Mouse (Mus musculus) left cerebral cortex, postnatal 10 days (tissue): ENCODE results near the gene Lpar6. TPM values are rescaled to one million over a fixed set of nuclear protein-coding genes. Genes with fewer than 3 reads are reported as not detected.

Experiments used
- DNase-seq, 2 experiments: peaks; one replicate each; pipeline ENCODE4 v3.0.0; 2021 to 2022; ENCODE audit warnings: low spot score in 2 of 2, mixed read lengths in 1 of 2; ENCODE audit errors: extremely low spot score in 1 of 2
- intact Hi-C: fragments of 180-260 bp; cut with DNase I; formaldehyde crosslinking; loops from one replicate; pipeline ENCODE4 v1.15.1; 2025
- microRNA-seq: library from miRNA; unstranded; fragments of <30 nt; microRNA quantifications from one replicate; pipeline ENCODE4 v1.2.0, GENCODE M21; 2022
- total RNA-seq, 2 experiments: library from RNA; stranded (reverse); gene quantifications; 2 replicates each; pipeline ENCODE4 v1.2.3; 2021

Gene Lpar6
- total RNA-seq, 2 experiments from 2014 or later = 1.3 to 1.5 TPM

GRCm38 (mm10) chr14:73253453-73254251, 16.0 kb downstream of the Lpar6 start:
- DNase-seq = no peak
- intact Hi-C loops = no loop called here

- intact Hi-C loops = no loop called here
- DNase-seq = no peak
Observed at GRCm38 (mm10) chr14:73254412-73254811, 16.7 kb downstream of the Lpar6 start.

GRCm38 (mm10) chr14:73255426-73255970, 17.8 kb downstream of the Lpar6 start:
- intact Hi-C loops = no loop called here
- no peak for DNase-seq

GRCm38 (mm10) chr14:73257348-73257747, 19.7 kb downstream of the Lpar6 start:
- DNase-seq = no peak
- intact Hi-C loops = no loop called here

- intact Hi-C loops = no loop called here
- DNase-seq = no peak
Observed at GRCm38 (mm10) chr14:73258181-73258580, 20.5 kb downstream of the Lpar6 start.

GRCm38 (mm10) chr14:73262210-73262609, 24.5 kb downstream of the Lpar6 start:
- no peak for DNase-seq
- intact Hi-C loops = no loop called here

GRCm38 (mm10) chr14:73266166-73266565, 28.5 kb downstream of the Lpar6 start:
- intact Hi-C loops = no loop called here
- DNase-seq = no peak

GRCm38 (mm10) chr14:73271807-73272206, 34.1 kb downstream of the Lpar6 start:
- intact Hi-C loops = no loop called here
- DNase-seq = no peak

GRCm38 (mm10) chr14:73279096-73279495, 41.4 kb downstream of the Lpar6 start:
- intact Hi-C loops = no loop called here
- no peak for DNase-seq

GRCm38 (mm10) chr14:73280996-73281395, 43.3 kb downstream of the Lpar6 start:
- intact Hi-C loops = loop anchor here (5.0 kb wide), 1 partner anchor 174 kb away; no protein-coding TSS in a partner anchor
- DNase-seq = no peak

- intact Hi-C loops = no loop called here
- no peak for DNase-seq
Observed at GRCm38 (mm10) chr14:73289915-73290314, 52.2 kb downstream of the Lpar6 start.

GRCm38 (mm10) chr14:73292434-73292833, 54.7 kb downstream of the Lpar6 start:
- DNase-seq = no peak
- intact Hi-C loops = no loop called here

Small RNA genes lying within 50 kb of the gene (microRNA-seq; reads per million reads assigned to microRNA genes)
- gene Mir687 = not detected

Other genes with a start within 250 kb of the Lpar6 start
- gene Cysltr2, start 188.8 kb upstream of the Lpar6 start, total RNA-seq = 1 to 10 TPM; 1.3 to 2.0 TPM
- gene Rcbtb2, start 114.9 kb upstream of the Lpar6 start, total RNA-seq = 10 to 100 TPM; 25.2 to 27.1 TPM
- 10 to 100 TPM; 35.9 to 37.9 TPM for gene Rb1, start 87.9 kb downstream of the Lpar6 start, total RNA-seq
- gene Itm2b, start 147.4 kb downstream of the Lpar6 start, total RNA-seq = 100 to 1,000 TPM; 537 to 566 TPM